Mouse (Mus musculus): ENCODE measurements around the gene Git2.

Git2 gene

DNA sequence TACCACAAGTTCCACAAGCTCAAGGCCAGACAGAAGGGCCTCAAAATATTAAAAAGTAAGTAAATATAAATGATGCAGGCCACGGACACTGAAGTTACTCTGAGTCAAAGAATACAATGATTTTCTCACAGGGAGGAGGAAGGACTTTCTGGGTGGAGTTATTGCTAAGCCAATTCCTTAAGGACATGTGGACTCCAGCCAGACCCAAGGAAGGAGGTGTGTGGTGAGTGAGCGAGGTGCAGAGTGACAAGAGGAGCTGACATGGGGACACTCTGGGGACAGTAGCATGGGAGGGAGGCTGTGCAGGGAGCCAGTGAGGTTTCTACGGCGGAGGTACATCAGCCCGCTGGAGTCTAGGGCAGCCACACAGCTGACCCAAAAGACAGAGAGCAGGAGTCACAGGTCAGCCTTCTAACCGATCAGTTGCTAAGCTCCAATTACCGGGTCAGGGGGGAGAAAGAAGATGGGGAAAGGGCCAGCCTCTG is 88.5 kb downstream of the Git2 start:
- DNase-seq (ENCODE audit: low spot score) = no peak

DNA sequence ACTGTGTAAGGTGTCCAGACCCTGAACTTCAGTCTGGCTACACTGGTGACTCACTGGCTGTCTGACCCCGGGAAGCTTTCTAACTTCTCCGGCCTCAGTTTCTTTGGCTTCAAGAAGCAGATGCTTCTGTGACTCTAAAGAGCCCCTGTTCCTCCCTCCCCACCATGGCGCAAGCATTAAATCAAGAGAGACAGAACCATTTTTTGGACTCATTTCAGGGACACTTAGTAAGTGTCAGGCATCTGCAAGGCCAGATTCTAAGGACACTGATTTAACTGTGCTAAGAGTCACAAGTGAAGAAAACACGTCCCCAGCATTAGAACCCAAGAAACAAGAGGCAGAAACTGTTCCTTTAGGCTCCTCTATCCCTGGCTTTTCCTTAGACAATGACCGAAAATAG is 89.3 kb downstream of the Git2 start:
- no peak for DNase-seq (ENCODE audit: low spot score)

DNA sequence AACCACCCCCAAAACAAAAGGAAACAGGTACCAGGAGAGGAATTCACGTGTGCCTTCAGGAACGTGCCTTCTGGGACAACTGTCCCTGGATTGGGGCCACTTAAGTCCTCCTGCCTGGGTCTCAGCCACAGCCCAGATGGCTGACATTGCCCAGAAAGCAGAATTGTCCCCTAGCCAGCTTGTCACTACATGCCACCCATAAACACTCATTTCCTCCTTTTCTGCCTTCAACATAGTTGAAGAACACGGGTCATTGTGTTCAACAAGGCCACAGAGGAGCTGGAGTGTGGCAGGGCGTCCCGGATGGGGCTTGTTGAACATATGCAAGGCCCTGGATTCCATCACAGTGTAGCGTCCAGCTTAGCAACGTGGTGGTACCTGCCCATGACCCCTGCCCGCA is 93.6 kb downstream of the Git2 start:
- no peak for DNase-seq (ENCODE audit: low spot score)

DNA sequence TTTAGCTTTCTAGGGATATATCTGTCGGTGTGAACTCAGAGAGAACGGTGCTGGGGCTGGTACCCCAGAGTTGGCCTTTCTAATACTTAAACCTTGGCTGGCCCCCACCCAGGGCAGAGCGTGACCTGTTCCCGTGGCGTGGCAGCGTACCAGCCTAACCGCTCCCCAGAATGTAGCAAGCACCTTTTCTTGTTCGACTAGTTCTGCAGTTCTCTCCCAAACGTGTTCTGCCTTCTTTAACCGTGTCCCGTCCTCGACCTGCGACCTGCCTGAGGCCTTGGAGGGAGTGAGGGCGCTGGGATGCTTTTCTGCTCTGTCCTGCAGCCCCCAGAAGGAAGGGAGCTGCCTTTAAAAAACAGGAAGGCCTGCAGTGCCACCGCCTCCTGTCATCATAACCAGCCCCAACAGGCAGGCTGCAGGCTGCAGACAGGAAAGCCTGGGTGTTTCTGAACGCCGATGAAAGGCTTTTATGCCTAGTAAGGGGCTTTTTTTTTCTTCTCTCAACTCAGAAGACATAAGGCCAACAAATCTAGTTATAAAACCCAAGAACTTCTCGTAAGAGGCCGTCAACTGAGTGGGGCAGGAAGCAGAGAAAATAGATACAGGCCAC is 94.5 kb downstream of the Git2 start:
- DNase-seq (ENCODE audit: low spot score) = no peak

DNA sequence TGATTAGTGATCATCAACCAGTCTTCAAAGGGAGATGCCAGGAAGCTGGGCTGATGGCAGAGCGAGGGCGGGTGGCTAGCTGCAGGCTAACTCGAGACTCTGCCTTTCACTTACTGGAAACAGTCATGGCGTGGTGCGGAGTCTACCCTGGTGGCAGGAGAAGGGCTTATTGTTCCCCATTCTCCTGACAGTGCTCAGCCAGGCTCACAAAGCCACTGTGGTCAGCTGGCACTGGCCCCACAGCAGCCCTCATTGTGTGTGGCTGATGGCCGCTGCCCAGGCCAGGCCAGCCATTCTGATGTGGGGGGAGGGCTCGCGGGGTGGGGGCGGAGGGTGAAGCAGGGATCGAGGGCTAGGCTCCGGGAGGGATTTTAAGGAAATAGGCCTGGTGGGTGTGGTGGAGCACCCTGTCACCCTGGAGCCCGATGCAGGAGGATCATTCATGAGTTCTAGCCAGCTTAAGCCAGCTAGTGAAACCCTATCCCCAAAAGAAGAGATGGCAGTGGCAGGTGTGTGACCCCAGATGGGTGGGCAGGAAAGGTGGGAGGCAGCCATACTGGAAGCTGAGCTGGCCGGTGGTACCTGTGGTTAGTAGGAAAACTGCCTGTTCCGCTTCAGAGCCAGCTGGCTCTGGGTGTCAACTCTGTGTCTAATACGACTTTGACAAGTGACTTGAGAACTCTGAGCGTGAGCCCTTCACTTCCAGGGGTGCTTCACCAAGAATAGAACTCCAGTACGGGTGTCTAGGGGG is 95.3 kb downstream of the Git2 start:
- DNase-seq (ENCODE audit: low spot score) = no peak
